Mouse (Mus musculus) neutrophil, adult 5-6 weeks (primary cell): ENCODE results near the gene Rab12. TPM values are rescaled to one million over a fixed set of nuclear protein-coding genes. Genes with fewer than 3 reads are reported as not detected.

Experiments
- ATAC-seq: fragments of 151-379, 151-347 bp; 2 replicates; pipeline ENCODE4 v1.8.0; 2017; ENCODE audit warnings: mild to moderate bottlenecking, moderate TSS enrichment; ENCODE audit not compliant: insufficient number of reproducible peaks, poor library complexity, low FRiP score, severe bottlenecking; ENCODE audit errors: extremely low read depth
- total RNA-seq: library from RNA; stranded (forward); fragments of 200-1000 nt; gene quantifications from 2 replicates; pipeline ENCODE4 v1.2.3, GENCODE M21; 2017

The Rab12 gene
- total RNA-seq, 1 experiment from 2014 or later = 40.9 TPM

GRCm38 (mm10) chr17:66450526-66451070, 68.9 kb downstream of the Rab12 start:
- no peak for ATAC-seq

GRCm38 (mm10) chr17:66449460-66450341, 69.8 kb downstream of the Rab12 start, which contains the start of gene Mtcl1:
Mtcl1 (minus strand) TSS chr17:66449750.
- ATAC-seq = no peak

GRCm38 (mm10) chr17:66448421-66449405, 70.8 kb downstream of the Rab12 start:
- no peak for ATAC-seq

- no peak for ATAC-seq
Observed at GRCm38 (mm10) chr17:66447978-66448377, 71.6 kb downstream of the Rab12 start.

GRCm38 (mm10) chr17:66447007-66447312, 72.6 kb downstream of the Rab12 start:
- no peak for ATAC-seq

GRCm38 (mm10) chr17:66446196-66447006, 73.1 kb downstream of the Rab12 start:
- ATAC-seq = no peak

Other genes with a start within 250 kb of the Rab12 start
- gene Mtcl1, start 70.0 kb downstream of the Rab12 start, total RNA-seq = 0.86 TPM in 1 of 2 replicates, not detected in the other
- not detected in 2 replicates for gene Themis3, start 74.9 kb upstream of the Rab12 start, total RNA-seq